Mouse (Mus musculus): ENCODE data around the gene Plxnb2. TPM values are rescaled to one million over a fixed set of nuclear protein-coding genes. Genes with fewer than 3 reads are reported as not detected.

The Plxnb2 gene
- polyA plus RNA-seq, 1 experiment from 2014 or later = 21.2 TPM

- no peak for DNase-seq
- H3K9ac ChIP-seq = no peak overlapping the region
Measured at GRCm38 (mm10) chr15:89170102-89170501, 10.5 kb downstream of the Plxnb2 start.

GRCm38 (mm10) chr15:89169431-89169830 lies 11.2 kb downstream of the Plxnb2 start:
- ATAC-seq (ENCODE audit: low read depth) (no peak), DNase-seq (no peak)
- H3K4me2 ChIP-seq = peak overlapping the region; percentile 12; the same call in 1 of the 2 replicates
- H3K27ac ChIP-seq = peak overlapping the region; percentile 69; the same call in 1 of the 2 replicates
- H3K9me3 ChIP-seq (replicated peaks) = no peaks in the 10 kb centered on the region
- H3K36me3 ChIP-seq = peaks cover 33% of the 10 kb centered on the region
- WGBS (ENCODE audit: insufficient replicate concordance) = 51% methylated on average over 10 of the region's 10 CpGs
- peaks cover 59% of the 10 kb centered on the region for H3K4me1 ChIP-seq (replicated peaks)
- H3K4me3 ChIP-seq (replicated peaks) = no peak overlapping the region
- H3K27me3 ChIP-seq = peaks cover 36% of the 10 kb centered on the region
- no peak overlapping the region for H3K9ac ChIP-seq

More at GRCm38 (mm10) chr15:89170102-89170501, 10.5 kb downstream of the Plxnb2 start:
- no peaks in the 10 kb centered on the region for H3K9me3 ChIP-seq (replicated peaks)
- peaks cover 26% of the 10 kb centered on the region for H3K36me3 ChIP-seq
- WGBS (ENCODE audit: insufficient replicate concordance) = 31% methylated on average over 3 of the region's 3 CpGs
- peak overlapping the region; percentile 12; the same call in 1 of the 2 replicates for H3K4me2 ChIP-seq
- H3K4me1 ChIP-seq (replicated peaks) = peaks cover 66% of the 10 kb centered on the region
- H3K27ac ChIP-seq = peak overlapping the region; percentile 69; the same call in 1 of the 2 replicates
- ATAC-seq (ENCODE audit: low read depth) = peak; percentile 11; the same call in 1 of the 2 replicates
- H3K4me3 ChIP-seq (replicated peaks) = no peak overlapping the region
- peaks cover 43% of the 10 kb centered on the region for H3K27me3 ChIP-seq

DNA sequence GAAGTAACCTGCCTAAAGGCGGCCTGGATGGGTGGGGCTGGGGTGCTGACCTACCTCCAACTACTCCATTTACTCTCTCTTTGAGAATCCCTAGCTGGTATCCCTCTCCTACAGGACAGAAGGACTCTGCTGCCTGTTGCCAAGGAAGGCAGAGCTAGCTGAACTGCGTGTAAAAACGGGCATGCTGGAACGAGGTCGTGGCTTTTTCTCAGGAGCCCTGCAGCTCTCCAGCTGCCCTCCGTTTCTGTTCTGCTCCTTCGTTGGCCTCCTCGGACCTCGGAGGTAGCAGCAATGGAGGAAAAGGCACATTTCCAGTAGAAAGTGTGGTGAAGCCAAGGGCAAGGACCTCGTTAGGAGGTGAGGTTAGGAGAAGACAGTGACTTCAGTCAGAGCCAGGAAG lies 11.7 kb downstream of the Plxnb2 start:
- Histone ChIP-seq H3K36me3 (peaks cover 38% of the 10 kb centered on the region), H3K27me3 (peaks cover 31% of the 10 kb centered on the region), H3K4me1 (replicated peaks) (peaks cover 54% of the 10 kb centered on the region), H3K9ac (no peak overlapping the region), H3K27ac (no peak overlapping the region), H3K9me3 (replicated peaks) (no peaks in the 10 kb centered on the region), H3K4me3 (replicated peaks) (no peak overlapping the region), H3K4me2 (no peak overlapping the region)
- DNase-seq (no peak), ATAC-seq (ENCODE audit: low read depth) (no peak)
- WGBS (ENCODE audit: insufficient replicate concordance) = 74% methylated on average over 10 of the region's 10 CpGs

DNA sequence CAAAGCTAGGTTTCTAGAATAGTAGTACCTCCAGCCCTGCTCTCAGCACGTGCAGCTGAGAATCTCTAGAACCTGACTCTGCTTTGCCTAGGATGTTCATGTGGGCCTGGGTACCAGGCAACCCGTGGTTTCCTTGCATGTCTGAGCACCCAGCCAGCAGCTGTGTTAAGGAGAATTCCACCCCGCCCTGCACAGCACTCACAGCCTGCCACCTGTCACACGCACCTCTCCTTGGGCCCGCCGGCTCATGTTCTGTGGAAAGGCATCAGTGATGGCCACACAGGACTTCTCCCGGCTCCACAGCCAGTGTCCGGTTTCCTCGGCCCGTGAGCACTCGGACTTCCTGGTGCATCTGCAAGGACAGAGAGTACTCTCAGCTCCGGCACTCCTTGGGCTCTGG lies 15.1 kb downstream of the Plxnb2 start:
- WGBS (ENCODE audit: insufficient replicate concordance) = 82% methylated on average over 12 of the region's 12 CpGs
- Histone ChIP-seq H3K27me3 (0 out of 2 replicates have a peak, but pooled peaks cover 2% of the 10 kb centered on the region), H3K9ac (no peak overlapping the region), H3K4me1 (replicated peaks) (peaks cover 19% of the 10 kb centered on the region), H3K27ac (no peak overlapping the region), H3K36me3 (peaks cover 73% of the 10 kb centered on the region), H3K4me3 (replicated peaks) (no peak overlapping the region), H3K9me3 (replicated peaks) (no peaks in the 10 kb centered on the region), H3K4me2 (no peak overlapping the region)
- ATAC-seq (ENCODE audit: low read depth) (no peak), DNase-seq (no peak)

- Histone ChIP-seq H3K9ac (no peak overlapping the region), H3K9me3 (replicated peaks) (no peaks in the 10 kb centered on the region), H3K4me3 (replicated peaks) (no peak overlapping the region), H3K27ac (no peak overlapping the region), H3K27me3 (no peaks in the 10 kb centered on the region), H3K36me3 (peaks cover 98% of the 10 kb centered on the region), H3K4me2 (no peak overlapping the region), H3K4me1 (replicated peaks) (no peaks in the 10 kb centered on the region)
- DNase-seq (no peak), ATAC-seq (ENCODE audit: low read depth) (no peak)
- WGBS (ENCODE audit: insufficient replicate concordance) = 58% methylated on average over 9 of the region's 9 CpGs
Measured at GRCm38 (mm10) chr15:89161397-89161796, 19.2 kb downstream of the Plxnb2 start.

- Histone ChIP-seq H3K36me3 (peaks cover 79% of the 10 kb centered on the region), H3K27ac (no peak overlapping the region), H3K9ac (no peak overlapping the region), H3K4me1 (replicated peaks) (no peaks in the 10 kb centered on the region), H3K4me3 (replicated peaks) (no peak overlapping the region), H3K9me3 (replicated peaks) (no peaks in the 10 kb centered on the region), H3K27me3 (no peaks in the 10 kb centered on the region), H3K4me2 (no peak overlapping the region)
- DNase-seq (no peak), ATAC-seq (ENCODE audit: low read depth) (peak; percentile 30; the same call in 1 of the 2 replicates)
- 85% methylated on average over 16 of the region's 16 CpGs for WGBS (ENCODE audit: insufficient replicate concordance)
Measured at GRCm38 (mm10) chr15:89158516-89158915, 22.1 kb downstream of the Plxnb2 start.

- H3K9me3 ChIP-seq (replicated peaks) = no peaks in the 10 kb centered on the region
- WGBS (ENCODE audit: insufficient replicate concordance) = 49% methylated on average over 7 of the region's 7 CpGs
- no peaks in the 10 kb centered on the region for H3K27me3 ChIP-seq
- no peaks in the 10 kb centered on the region for H3K4me1 ChIP-seq (replicated peaks)
- H3K4me2 ChIP-seq = no peak overlapping the region
- no peak overlapping the region for H3K9ac ChIP-seq
- peak; percentile 22; the same call in 1 of the 2 replicates for ATAC-seq (ENCODE audit: low read depth)
- no peak overlapping the region for H3K27ac ChIP-seq
- peaks cover 74% of the 10 kb centered on the region for H3K36me3 ChIP-seq
- H3K4me3 ChIP-seq (replicated peaks) = no peak overlapping the region
- DNase-seq = peak; percentile 40
Measured at GRCm38 (mm10) chr15:89157954-89158353, 22.6 kb downstream of the Plxnb2 start.

DNA sequence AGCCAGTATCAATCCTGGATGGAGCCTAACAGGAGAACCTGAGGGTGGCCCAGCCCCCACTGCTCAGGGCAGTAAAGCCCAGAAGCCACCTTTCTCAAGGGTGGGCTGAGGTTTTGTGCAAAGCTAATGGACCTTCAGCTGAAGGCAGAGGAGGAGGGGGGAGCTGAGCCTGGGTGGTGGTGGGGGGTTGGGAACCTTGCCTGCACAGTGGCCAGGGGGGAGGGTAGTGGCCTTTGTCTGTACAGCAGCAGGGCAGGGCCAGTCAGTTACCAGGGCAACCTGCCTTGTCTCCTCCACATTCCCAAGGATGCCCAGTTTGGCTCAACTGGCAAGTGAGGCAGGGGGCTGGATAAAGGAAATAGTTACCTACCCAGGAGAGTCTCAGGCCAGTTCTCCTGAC lies 28.3 kb downstream of the Plxnb2 start:
- no peak overlapping the region for H3K4me3 ChIP-seq (replicated peaks)
- H3K4me1 ChIP-seq (replicated peaks) = peaks cover 19% of the 10 kb centered on the region
- no peak for ATAC-seq (ENCODE audit: low read depth)
- H3K36me3 ChIP-seq = peaks cover 20% of the 10 kb centered on the region
- no peak for DNase-seq
- H3K27ac ChIP-seq = no peak overlapping the region
- no peaks in the 10 kb centered on the region for H3K9me3 ChIP-seq (replicated peaks)
- no peak overlapping the region for H3K4me2 ChIP-seq
- peaks cover 37% of the 10 kb centered on the region for H3K27me3 ChIP-seq
- no peak overlapping the region for H3K9ac ChIP-seq

- DNase-seq (peak; percentile 34), ATAC-seq (ENCODE audit: low read depth) (peak; percentile 6; the same call in 1 of the 2 replicates)
- Histone ChIP-seq H3K9ac (no peak overlapping the region), H3K27me3 (peaks cover 60% of the 10 kb centered on the region), H3K4me3 (replicated peaks) (peak overlapping the region; percentile 62), H3K4me1 (replicated peaks) (peaks cover 30% of the 10 kb centered on the region), H3K9me3 (replicated peaks) (no peaks in the 10 kb centered on the region), H3K27ac (no peak overlapping the region), H3K36me3 (no peaks in the 10 kb centered on the region), H3K4me2 (peak overlapping the region; percentile 79)
- WGBS (ENCODE audit: insufficient replicate concordance) = 2% methylated on average over 13 of the region's 13 CpGs
Measured at GRCm38 (mm10) chr15:89150041-89150390, 30.6 kb downstream of the Plxnb2 start.

- Histone ChIP-seq H3K4me1 (replicated peaks) (peaks cover 30% of the 10 kb centered on the region), H3K4me3 (replicated peaks) (peak within 1 kb of the TSS; percentile 62), H3K9ac (peak within 1 kb of the TSS; percentile 61), H3K27ac (no peak within 1 kb of the TSS), H3K27me3 (peaks cover 66% of the 10 kb centered on the region), H3K36me3 (no peaks in the 10 kb centered on the region), H3K4me2 (peak within 1 kb of the TSS; percentile 79), H3K9me3 (replicated peaks) (no peaks in the 10 kb centered on the region)
- DNase-seq = no peak
- peak; percentile 50 for ATAC-seq (ENCODE audit: low read depth)
- under 1% methylated on average over 60 of the region's 61 CpGs for WGBS (ENCODE audit: insufficient replicate concordance)
Measured at GRCm38 (mm10) chr15:89149271-89150040, 31.1 kb downstream of the Plxnb2 start, which contains the start of gene Mapk11. Gene Mapk11 (minus strand): TSS chr15:89149628.

DNA sequence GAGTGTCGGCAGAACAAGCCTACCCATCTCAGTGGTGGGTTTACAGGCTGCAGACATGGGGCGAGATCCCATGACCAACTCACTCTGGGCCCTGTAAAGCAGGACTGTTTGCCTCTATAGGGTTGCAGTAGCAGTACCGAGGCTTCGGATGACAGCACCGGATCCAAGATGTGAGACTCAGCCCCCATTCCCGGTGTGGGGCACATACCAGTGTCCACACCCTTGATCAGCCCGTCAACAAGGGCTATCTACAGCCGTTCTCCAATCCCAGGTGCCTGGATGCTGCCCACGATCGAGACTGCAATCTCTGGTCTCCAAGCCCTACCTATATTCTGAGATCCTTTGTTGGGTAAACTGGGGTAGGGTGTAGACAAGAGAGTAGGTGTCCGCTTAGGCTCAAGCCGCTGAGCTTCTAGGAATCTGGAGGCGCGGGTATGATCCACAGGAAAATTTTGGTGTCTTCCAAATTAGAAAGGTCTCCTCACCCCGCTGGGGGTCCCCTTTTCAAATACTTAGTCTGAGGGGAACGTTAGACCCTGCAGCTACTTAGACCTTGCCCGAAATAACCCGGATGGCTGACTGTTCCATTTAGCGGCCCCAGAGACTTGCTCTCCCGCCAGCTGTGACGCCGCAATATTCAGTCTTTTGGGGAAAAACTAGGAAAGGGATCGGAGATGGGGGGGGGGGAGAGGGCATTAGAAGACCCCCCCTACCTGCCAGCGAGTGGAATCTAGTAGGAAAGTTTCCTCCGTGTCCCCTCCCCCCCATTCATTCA lies 31.9 kb downstream of the Plxnb2 start:
- H3K9ac ChIP-seq = peak overlapping the region; percentile 61

More for the DNA sequence above, 31.9 kb downstream of the Plxnb2 start:
- Histone ChIP-seq H3K9me3 (replicated peaks) (no peaks in the 10 kb centered on the region), H3K4me1 (replicated peaks) (peaks cover 30% of the 10 kb centered on the region), H3K4me3 (replicated peaks) (peak overlapping the region; percentile 62), H3K27me3 (peaks cover 73% of the 10 kb centered on the region), H3K27ac (no peak overlapping the region), H3K36me3 (no peaks in the 10 kb centered on the region), H3K4me2 (peak overlapping the region; percentile 79)
- 7% methylated on average over 25 of the region's 25 CpGs for WGBS (ENCODE audit: insufficient replicate concordance)
- ATAC-seq (ENCODE audit: low read depth) (no peak), DNase-seq (no peak)
